Mouse (Mus musculus) cortical plate, adult 2 months (tissue): Measurements from ENCODE around the gene Cd68.

Experiments used
- CTCF ChIP-seq: fragments of 200-500 bp; IDR thresholded peaks from 2 replicates; pipeline ENCODE4 v1.5.1; 2011; ENCODE audit warnings: mild to moderate bottlenecking, control low read depth, low read length; ENCODE audit not compliant: insufficient read depth; ENCODE audit errors: extremely low read depth
- POLR2A ChIP-seq: fragments of 200-500 bp; IDR thresholded peaks from 2 replicates; pipeline ENCODE4 v1.6.1; 2011; ENCODE audit warnings: mild to moderate bottlenecking, low read length, control low read depth; ENCODE audit not compliant: insufficient read depth; ENCODE audit errors: extremely low read depth

DNA sequence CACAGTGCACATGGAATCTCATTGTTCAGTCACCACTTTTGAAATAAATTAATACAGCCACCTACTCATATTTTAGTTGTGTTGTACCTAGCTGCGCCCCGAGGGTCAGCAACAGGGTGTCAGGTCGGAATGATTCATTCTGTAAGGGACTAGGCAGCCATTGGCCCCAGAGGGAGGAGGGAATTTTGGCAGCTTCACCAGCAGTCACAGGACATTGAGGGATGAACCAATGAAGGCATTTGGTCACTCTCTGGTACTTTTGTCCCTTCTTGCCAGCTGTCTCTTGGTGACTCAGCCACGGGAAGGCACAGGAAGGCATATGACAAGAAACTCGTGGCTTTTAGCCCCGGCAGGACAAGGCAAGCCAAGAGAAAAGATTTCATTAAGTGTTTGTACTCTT, 2.2 kb downstream of the Cd68 start:
- TF ChIP-seq CTCF (no peak), POLR2A (no peak)
